Mouse (Mus musculus) heart, adult 2 months (tissue): ENCODE data around the gene Gm40193. TPM values are rescaled to one million over a fixed set of nuclear protein-coding genes. Genes with fewer than 3 reads are reported as not detected.

ENCODE experiments used
- DNase-seq, 2 experiments: peaks; one replicate each; pipeline ENCODE4 v3.0.0; 2021
- H3K27ac ChIP-seq: fragments of 200-600 bp; 2 replicates; pipeline ENCODE4 v1.8.1; 2022
- H3K27me3 ChIP-seq: fragments of 200-500 bp; 2 replicates; pipeline ENCODE4 v1.6.1; 2012; ENCODE audit warnings: mild to moderate bottlenecking, low read length, inconsistent platforms, mixed read lengths; ENCODE audit not compliant: control insufficient read depth, insufficient read depth
- H3K36me3 ChIP-seq: fragments of 200-500 bp; 2 replicates; pipeline ENCODE4 v1.6.1; 2012; ENCODE audit warnings: low read length, inconsistent platforms; ENCODE audit not compliant: control insufficient read depth, insufficient read depth
- H3K4me1 ChIP-seq: fragments of 200-500 bp; 2 replicates; pipeline ENCODE4 v1.6.1; 2011; ENCODE audit warnings: low read length; ENCODE audit not compliant: control insufficient read depth, insufficient read depth
- H3K4me3 ChIP-seq: fragments of 200-600 bp; 2 replicates; pipeline ENCODE4 v1.8.1; 2022
- H3K79me2 ChIP-seq: fragments of 200-500 bp; replicated peaks from 2 replicates; pipeline ENCODE4 v1.6.1; 2012; ENCODE audit warnings: mild to moderate bottlenecking, inconsistent platforms, low read length, moderate library complexity, mixed read lengths; ENCODE audit not compliant: control insufficient read depth, insufficient read depth
- H3K9ac ChIP-seq: fragments of 200-500 bp; 2 replicates; pipeline ENCODE4 v1.6.1; 2012; ENCODE audit warnings: low read depth, mild to moderate bottlenecking, control low read depth, inconsistent platforms, low read length, mixed read lengths
- CTCF ChIP-seq: fragments of 200-600 bp; IDR thresholded peaks from 2 replicates; pipeline ENCODE4 v1.8.1; 2022; ENCODE audit warnings: antibody characterized with exemption, mild to moderate bottlenecking, moderate library complexity
- EP300 ChIP-seq: fragments of 200-500 bp; IDR thresholded peaks from 2 replicates; pipeline ENCODE4 v1.6.1; 2011; ENCODE audit warnings: low read depth, low read length, control low read depth; ENCODE audit not compliant: insufficient read depth
- POLR2A ChIP-seq: fragments of 200-500 bp; IDR thresholded peaks from 2 replicates; pipeline ENCODE4 v1.6.1; 2011; ENCODE audit warnings: mild to moderate bottlenecking, low read depth, low read length, control low read depth; ENCODE audit not compliant: insufficient read depth
- WGBS: fragments of 180-500 bp; shearing (Covaris S2); methylation state at CpG from one replicate; pipeline ENCODE4 v1.1.7; 2018; 5-methylcytosine and 5-hydroxymethylcytosine counted together
- intact Hi-C: fragments of 180-260 bp; cut with DNase I; formaldehyde crosslinking; loops from one replicate; pipeline ENCODE4 v1.15.1; 2025
- long read RNA-seq: library from polyadenylated mRNA; stranded (forward); transcript quantifications from one replicate; pipeline ENCODE4 v2.0.0, GENCODE M21; 2021
- polyA plus RNA-seq: library from polyadenylated mRNA; depleted of rRNA; stranded (reverse); fragments of >200 nt; gene quantifications from 2 replicates; pipeline ENCODE4 v1.2.3, GENCODE M21; 2012; rRNA removed
- total RNA-seq, 2 experiments: library from RNA; stranded (reverse); gene quantifications; 2 replicates each; pipeline ENCODE4 v1.2.3; 2021

Gene Gm40193
- not detected for total RNA-seq
- not detected in 2 replicates for polyA plus RNA-seq
- long read RNA-seq, result 0 reads

GRCm38 (mm10) chr11:70532839-70533238, at the start of gene Gm40193:
Gene Gm40193 (minus strand): TSS chr11:70532939.
- WGBS, result 82% methylated on average over 6 of the region's 6 CpGs
- no peak within 1 kb of the TSS for H3K27ac ChIP-seq
- DNase-seq, result no peak
- no peak within 1 kb of the TSS for H3K4me3 ChIP-seq
- no peak within 1 kb of the TSS for H3K9ac ChIP-seq
- no peaks in the 10 kb centered on the region for H3K36me3 ChIP-seq
- H3K27me3 ChIP-seq, result no peaks in the 10 kb centered on the region
- TF ChIP-seq CTCF (no peak), EP300 (no peak), POLR2A (no peak)
- intact Hi-C loops, result no loop called here
- no peaks in the 10 kb centered on the region for H3K79me2 ChIP-seq
- H3K4me1 ChIP-seq, result no peaks in the 10 kb centered on the region

- Histone ChIP-seq H3K27ac (peak overlapping the region; percentile 58), H3K27me3 (no peaks in the 10 kb centered on the region), H3K4me1 (peaks cover 43% of the 10 kb centered on the region), H3K4me3 (no peak overlapping the region), H3K79me2 (peaks cover 7% of the 10 kb centered on the region), H3K9ac (no peak overlapping the region), H3K36me3 (peaks cover 6% of the 10 kb centered on the region)
- TF ChIP-seq POLR2A, result no peak
- TF ChIP-seq CTCF, result no peak
- no peak for TF ChIP-seq EP300
- no peak for DNase-seq
- WGBS, result 42% methylated on average over 3 of the region's 3 CpGs
- intact Hi-C loops, result no loop called here
Measured at GRCm38 (mm10) chr11:70582196-70582595, 49.5 kb upstream of the Gm40193 start.

- H3K4me1 ChIP-seq, result peaks cover 39% of the 10 kb centered on the region
- no peak for DNase-seq
- TF ChIP-seq POLR2A (no peak), CTCF (no peak), EP300 (no peak)
- peak overlapping the region; percentile 12; the same call in 1 of the 2 replicates for H3K27ac ChIP-seq
- no peak overlapping the region for H3K4me3 ChIP-seq
- H3K79me2 ChIP-seq, result peaks cover 3% of the 10 kb centered on the region; the same call in 1 of the 2 replicates
- peaks cover 2% of the 10 kb centered on the region for H3K36me3 ChIP-seq
- H3K9ac ChIP-seq, result no peak overlapping the region
- WGBS, result 47% methylated on average over 3 of the region's 3 CpGs
- intact Hi-C loops, result loop anchor here (1.0 kb wide), 1 partner anchor 15 kb away; no protein-coding TSS in a partner anchor
- no peaks in the 10 kb centered on the region for H3K27me3 ChIP-seq
Measured at GRCm38 (mm10) chr11:70580921-70581320, 48.2 kb upstream of the Gm40193 start.

- intact Hi-C loops, result loop anchor here (1.0 kb wide), 1 partner anchor 14 kb away; no protein-coding TSS in a partner anchor
- DNase-seq, result no peak
- TF ChIP-seq EP300 (no peak), CTCF (no peak), POLR2A (no peak)
- Histone ChIP-seq H3K27me3 (no peaks in the 10 kb centered on the region), H3K27ac (no peak overlapping the region; the same call in 1 of the 2 replicates), H3K4me3 (no peak overlapping the region), H3K36me3 (no peaks in the 10 kb centered on the region; the same call in none of the 2 replicates), H3K4me1 (peaks cover 37% of the 10 kb centered on the region), H3K79me2 (peaks cover 3% of the 10 kb centered on the region; the same call in 1 of the 2 replicates), H3K9ac (no peak overlapping the region)
- 30% methylated on average over 5 of the region's 5 CpGs for WGBS
Measured at GRCm38 (mm10) chr11:70580358-70580720, 47.6 kb upstream of the Gm40193 start.

GRCm38 (mm10) chr11:70579710-70580357, 47.1 kb upstream of the Gm40193 start:
- TF ChIP-seq POLR2A, result no peak
- TF ChIP-seq CTCF, result no peak
- no peak for TF ChIP-seq EP300
- Histone ChIP-seq H3K27ac (no peak overlapping the region; the same call in 1 of the 2 replicates), H3K27me3 (no peaks in the 10 kb centered on the region), H3K9ac (no peak overlapping the region), H3K4me1 (peaks cover 35% of the 10 kb centered on the region), H3K36me3 (no peaks in the 10 kb centered on the region; the same call in none of the 2 replicates), H3K79me2 (peaks cover 3% of the 10 kb centered on the region; the same call in 1 of the 2 replicates), H3K4me3 (no peak overlapping the region)
- WGBS, result 68% methylated on average over 9 of the region's 9 CpGs
- intact Hi-C loops, result loop anchor here (1.0 kb wide), 1 partner anchor 14 kb away; no protein-coding TSS in a partner anchor
- no peak for DNase-seq

GRCm38 (mm10) chr11:70578962-70579361, 46.2 kb upstream of the Gm40193 start:
- WGBS, result 88% methylated on average over 6 of the region's 6 CpGs
- intact Hi-C loops, result no loop called here
- Histone ChIP-seq H3K27me3 (no peaks in the 10 kb centered on the region), H3K4me1 (peaks cover 33% of the 10 kb centered on the region), H3K27ac (no peak overlapping the region), H3K4me3 (no peak overlapping the region), H3K79me2 (peaks cover 3% of the 10 kb centered on the region; the same call in 1 of the 2 replicates), H3K9ac (no peak overlapping the region), H3K36me3 (no peaks in the 10 kb centered on the region; the same call in none of the 2 replicates)
- TF ChIP-seq POLR2A (no peak), EP300 (no peak), CTCF (no peak)
- DNase-seq, result no peak
